Mouse (Mus musculus): ENCODE results near the gene Gm38431. TPM values are rescaled to one million over a fixed set of nuclear protein-coding genes. Genes with fewer than 3 reads are reported as not detected.

The Gm38431 gene
- polyA plus RNA-seq (2015; fragmentation: Nextera tagmentation; extraction: Ambion mirVana), result 0.91 and 1.2 TPM in 2 replicates

GRCm38 (mm10) chr9:21091707-21092320, at the start of gene Gm38431, which contains the start of gene Raver1:
Gene Gm38431 (minus strand): TSS chr9:21091997.
Gene Raver1 (minus strand): TSS chr9:21092008.

GRCm38 (mm10) chr9:21131059-21131956, 39.5 kb upstream of the Gm38431 start, which contains the start of gene Tyk2:
Gene Tyk2 (minus strand): TSS chr9:21131243.

DNA sequence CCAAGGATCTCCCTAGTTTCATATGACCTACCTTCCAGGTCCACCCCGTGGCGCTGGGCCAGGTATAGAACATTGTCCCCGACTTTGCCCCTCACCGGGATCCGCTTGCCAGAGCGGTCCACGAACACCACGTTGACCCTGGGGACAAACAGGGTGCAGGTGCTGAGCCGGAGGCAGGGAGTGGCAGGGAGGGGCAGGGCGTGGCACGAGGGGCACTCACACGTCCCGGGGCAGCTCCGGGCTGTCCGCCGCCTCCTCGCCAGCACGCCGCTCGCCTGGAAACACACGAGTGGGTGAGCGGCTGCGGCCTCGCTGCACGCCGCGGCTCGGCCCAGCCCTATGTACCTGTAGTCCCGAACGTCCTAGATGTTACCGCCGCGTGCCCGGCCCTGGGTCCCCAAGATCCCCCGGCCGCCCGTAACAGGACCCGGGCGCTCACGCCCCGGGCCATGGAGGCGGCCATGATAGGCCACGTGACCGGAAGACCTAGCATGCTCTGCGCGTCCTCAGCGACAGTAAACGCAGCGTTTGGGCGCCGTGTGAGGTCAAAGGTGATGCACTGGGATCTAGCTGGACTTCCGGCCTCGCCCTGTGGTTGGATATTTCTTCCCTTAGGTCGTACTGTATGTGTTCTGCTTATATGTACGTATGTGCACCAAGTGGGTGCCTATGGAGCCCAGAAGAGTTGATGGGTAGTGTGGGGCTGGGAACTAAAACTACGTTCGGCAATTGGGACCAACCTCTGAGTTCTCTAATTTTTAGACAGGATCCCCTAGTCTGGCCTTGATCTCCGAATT, 18.6 kb downstream of the Gm38431 start, which contains the start of the genes Gm49373 and Fdx1l:
Gm49373 (minus strand) TSS at position 53 of the 797 bp plus-strand sequence.
Fdx1l (minus strand) TSS at position 571 of the 797 bp plus-strand sequence.

DNA sequence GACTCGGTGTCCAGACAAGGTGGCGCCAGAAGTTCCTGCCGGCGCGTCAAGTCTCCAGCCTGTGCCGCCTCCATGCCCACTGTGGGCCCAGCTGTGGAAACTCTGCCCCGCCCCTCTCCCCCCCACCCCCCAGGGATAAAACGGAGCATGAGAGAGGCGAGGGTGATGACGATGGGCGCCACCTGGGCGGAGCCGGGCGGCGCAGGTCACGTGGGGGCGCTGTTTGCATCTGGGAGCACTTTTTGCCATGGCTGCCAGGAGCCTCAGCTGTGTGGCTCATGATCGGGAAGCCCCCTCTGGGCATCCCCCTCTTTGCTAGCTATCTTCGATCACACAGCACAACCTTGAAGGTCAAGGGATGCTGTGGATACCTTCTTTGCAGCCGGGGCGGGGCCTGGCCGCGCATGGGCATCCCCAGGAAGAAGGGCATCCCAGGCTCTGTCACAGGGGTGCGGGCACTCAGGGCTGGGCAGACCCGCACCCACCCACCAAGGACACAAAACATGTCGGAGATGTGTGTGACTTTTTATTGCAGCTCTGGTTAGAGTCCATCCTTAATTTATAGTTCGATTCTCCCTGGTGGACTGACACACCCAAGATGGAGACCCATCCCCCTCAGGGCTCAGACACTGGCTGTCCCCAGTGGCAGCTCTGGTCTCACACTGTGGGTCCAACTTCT, 24.7 kb downstream of the Gm38431 start, which contains the start of gene Zglp1:
Zglp1 (minus strand) TSS at position 88 of the 679 bp plus-strand sequence.

GRCm38 (mm10) chr9:21031896-21032351, 59.9 kb downstream of the Gm38431 start, which contains the start of gene Icam5:
Gene Icam5 (plus strand): TSS chr9:21032073.

GRCm38 (mm10) chr9:21029291-21030054, 62.3 kb downstream of the Gm38431 start, which contains the start of gene Icam4:
Gene Icam4 (plus strand): TSS chr9:21029373.

Small RNA genes lying within 50 kb of the gene (microRNA-seq; reads per million reads assigned to microRNA genes)
- gene Mir1900 (ENCODE audit: borderline replicate concordance, insufficient number of aligned reads), result not detected
- gene Mir7082 (ENCODE audit: borderline replicate concordance, insufficient number of aligned reads), result 3.2 reads per million

Other genes starting within 250 kb of the Gm38431 start
- 12.4 and 27.2 TPM in 2 replicates for gene A230050P20Rik, start 223.4 kb downstream of the Gm38431 start, polyA plus RNA-seq (2015; fragmentation: Nextera tagmentation; extraction: Ambion mirVana)
- gene Angptl6, start 212.3 kb downstream of the Gm38431 start, polyA plus RNA-seq (2015; fragmentation: Nextera tagmentation; extraction: Ambion mirVana), result 3.2 and 3.9 TPM in 2 replicates
- gene Ppan, start 203.8 kb downstream of the Gm38431 start, polyA plus RNA-seq (2015; fragmentation: Nextera tagmentation; extraction: Ambion mirVana), result 26.7 and 36.0 TPM in 2 replicates
- 160 and 181 TPM in 2 replicates for gene Eif3g, start 193.4 kb downstream of the Gm38431 start, polyA plus RNA-seq (2015; fragmentation: Nextera tagmentation; extraction: Ambion mirVana)
- gene Dnmt1, start 132.1 kb downstream of the Gm38431 start, polyA plus RNA-seq (2015; fragmentation: Nextera tagmentation; extraction: Ambion mirVana), result 20.2 and 26.5 TPM in 2 replicates
- gene S1pr2, start 115.2 kb downstream of the Gm38431 start, polyA plus RNA-seq (2015; fragmentation: Nextera tagmentation; extraction: Ambion mirVana), result 25.8 and 29.4 TPM in 2 replicates
- 98.2 and 154 TPM in 2 replicates for gene Mrpl4, start 89.3 kb downstream of the Gm38431 start, polyA plus RNA-seq (2015; fragmentation: Nextera tagmentation; extraction: Ambion mirVana)
- 10.3 TPM in 2 replicates for gene Icam1, start 76.0 kb downstream of the Gm38431 start, polyA plus RNA-seq (2015; fragmentation: Nextera tagmentation; extraction: Ambion mirVana)
- 4.3 and 5.4 TPM in 2 replicates for gene Icam4, start 62.6 kb downstream of the Gm38431 start, polyA plus RNA-seq (2015; fragmentation: Nextera tagmentation; extraction: Ambion mirVana)
- 0.15 and 0.16 TPM in 2 replicates for gene Icam5, start 59.9 kb downstream of the Gm38431 start, polyA plus RNA-seq (2015; fragmentation: Nextera tagmentation; extraction: Ambion mirVana)
- 0.48 TPM in 1 of 2 replicates, not detected in the other for gene Zglp1, start 24.9 kb downstream of the Gm38431 start, polyA plus RNA-seq (2015; fragmentation: Nextera tagmentation; extraction: Ambion mirVana)
- 0.19 and 0.25 TPM in 2 replicates for gene Gm49373, start 18.9 kb downstream of the Gm38431 start, polyA plus RNA-seq (2015; fragmentation: Nextera tagmentation; extraction: Ambion mirVana)
- gene Fdx1l, start 18.4 kb downstream of the Gm38431 start, polyA plus RNA-seq (2015; fragmentation: Nextera tagmentation; extraction: Ambion mirVana), result 60.5 and 68.4 TPM in 2 replicates
- 25.9 and 31.4 TPM in 2 replicates for gene Raver1, start within 50 bp of the Gm38431 start, polyA plus RNA-seq (2015; fragmentation: Nextera tagmentation; extraction: Ambion mirVana)
- gene Tyk2, start 39.2 kb upstream of the Gm38431 start, polyA plus RNA-seq (2015; fragmentation: Nextera tagmentation; extraction: Ambion mirVana), result 5.3 and 10.8 TPM in 2 replicates
- 163 and 197 TPM in 2 replicates for gene Cdc37, start 58.0 kb upstream of the Gm38431 start, polyA plus RNA-seq (2015; fragmentation: Nextera tagmentation; extraction: Ambion mirVana)
- gene Pde4a, start 73.7 kb upstream of the Gm38431 start, polyA plus RNA-seq (2015; fragmentation: Nextera tagmentation; extraction: Ambion mirVana), result 3.1 and 5.1 TPM in 2 replicates
- 42.4 and 49.5 TPM in 2 replicates for gene Keap1, start 147.4 kb upstream of the Gm38431 start, polyA plus RNA-seq (2015; fragmentation: Nextera tagmentation; extraction: Ambion mirVana)
- 0.08 TPM in 2 replicates for gene S1pr5, start 156.4 kb upstream of the Gm38431 start, polyA plus RNA-seq (2015; fragmentation: Nextera tagmentation; extraction: Ambion mirVana)
- gene Atg4d, start 173.3 kb upstream of the Gm38431 start, polyA plus RNA-seq (2015; fragmentation: Nextera tagmentation; extraction: Ambion mirVana), result 20.2 and 26.7 TPM in 2 replicates
- gene Kri1, start 196.0 kb upstream of the Gm38431 start, polyA plus RNA-seq (2015; fragmentation: Nextera tagmentation; extraction: Ambion mirVana), result 7.6 and 10.7 TPM in 2 replicates
- gene Cdkn2d, start 199.4 kb upstream of the Gm38431 start, polyA plus RNA-seq (2015; fragmentation: Nextera tagmentation; extraction: Ambion mirVana), result 43.7 and 55.9 TPM in 2 replicates
- gene Ap1m2, start 220.3 kb upstream of the Gm38431 start, polyA plus RNA-seq (2015; fragmentation: Nextera tagmentation; extraction: Ambion mirVana), result 0.55 and 0.95 TPM in 2 replicates
- gene Slc44a2, start 228.7 kb upstream of the Gm38431 start, polyA plus RNA-seq (2015; fragmentation: Nextera tagmentation; extraction: Ambion mirVana), result 51.3 and 55.7 TPM in 2 replicates